Mouse (Mus musculus) left cerebral cortex, adult 8-10 months (tissue): ENCODE measurements around the gene Abhd17a. TPM values are rescaled to one million over a fixed set of nuclear protein-coding genes. Genes with fewer than 3 reads are reported as not detected.

Experiments used
- DNase-seq, 2 experiments: peaks; one replicate each; pipeline ENCODE4 v3.0.0; 2022; ENCODE audit warnings: low spot score in 2 of 2
- total RNA-seq, 4 experiments: library from RNA; stranded (reverse); gene quantifications; 2 replicates each; pipeline ENCODE4 v1.2.4; 2022

Gene Abhd17a
- total RNA-seq, 4 experiments from 2014 or later, result 157 to 168 (median 166) TPM

DNA sequence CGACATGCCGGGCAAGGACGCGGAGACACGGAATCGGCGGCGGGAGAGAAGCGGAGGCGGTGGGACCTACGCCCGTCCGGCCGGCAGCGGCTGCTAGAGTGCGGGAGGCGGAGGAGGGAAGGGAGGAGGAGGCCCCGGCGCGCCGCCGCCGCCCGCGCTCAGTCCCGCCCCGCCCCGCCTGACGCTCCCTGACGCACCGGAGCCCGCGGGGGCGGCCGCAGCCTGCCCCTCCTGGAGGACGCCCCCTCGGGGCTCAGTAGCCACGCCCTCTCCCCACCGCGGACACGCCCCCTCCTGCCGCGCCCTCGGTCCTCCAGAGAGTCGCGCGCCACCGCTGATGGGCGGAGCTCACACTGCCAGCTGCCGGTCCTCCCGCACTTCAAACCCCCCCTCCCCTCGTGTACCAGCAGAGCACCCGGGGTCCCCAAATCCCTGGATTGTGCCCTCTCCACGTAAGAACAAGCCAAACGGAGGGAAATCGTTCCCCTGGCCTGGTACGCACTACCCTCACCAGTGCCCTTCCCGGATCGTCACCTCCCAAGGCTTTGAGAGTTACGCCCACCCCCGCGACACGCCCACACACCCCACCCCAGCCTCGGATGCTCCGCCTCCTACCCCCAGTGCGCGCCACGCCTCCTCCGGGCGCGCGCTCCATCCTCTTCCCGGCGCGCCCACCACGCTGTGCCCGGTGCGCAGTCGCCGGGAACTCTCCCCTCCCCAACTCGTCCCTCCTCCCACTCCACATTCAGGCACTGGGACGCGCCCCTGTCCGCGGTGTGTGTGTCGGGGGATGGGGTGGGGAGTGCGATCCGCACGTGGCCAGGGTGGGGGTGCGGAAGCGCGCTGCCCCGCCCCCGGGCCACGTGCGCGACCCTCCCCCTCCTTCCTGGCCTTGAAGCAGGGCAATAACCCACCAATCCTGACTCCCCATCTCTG lies 12.7 kb downstream of the Abhd17a start, which contains the start of gene Klf16:
TSS of gene Klf16 (minus strand) at position 127 of the 936 bp plus-strand sequence.
- peak; percentile 92 to 97 for DNase-seq

DNA sequence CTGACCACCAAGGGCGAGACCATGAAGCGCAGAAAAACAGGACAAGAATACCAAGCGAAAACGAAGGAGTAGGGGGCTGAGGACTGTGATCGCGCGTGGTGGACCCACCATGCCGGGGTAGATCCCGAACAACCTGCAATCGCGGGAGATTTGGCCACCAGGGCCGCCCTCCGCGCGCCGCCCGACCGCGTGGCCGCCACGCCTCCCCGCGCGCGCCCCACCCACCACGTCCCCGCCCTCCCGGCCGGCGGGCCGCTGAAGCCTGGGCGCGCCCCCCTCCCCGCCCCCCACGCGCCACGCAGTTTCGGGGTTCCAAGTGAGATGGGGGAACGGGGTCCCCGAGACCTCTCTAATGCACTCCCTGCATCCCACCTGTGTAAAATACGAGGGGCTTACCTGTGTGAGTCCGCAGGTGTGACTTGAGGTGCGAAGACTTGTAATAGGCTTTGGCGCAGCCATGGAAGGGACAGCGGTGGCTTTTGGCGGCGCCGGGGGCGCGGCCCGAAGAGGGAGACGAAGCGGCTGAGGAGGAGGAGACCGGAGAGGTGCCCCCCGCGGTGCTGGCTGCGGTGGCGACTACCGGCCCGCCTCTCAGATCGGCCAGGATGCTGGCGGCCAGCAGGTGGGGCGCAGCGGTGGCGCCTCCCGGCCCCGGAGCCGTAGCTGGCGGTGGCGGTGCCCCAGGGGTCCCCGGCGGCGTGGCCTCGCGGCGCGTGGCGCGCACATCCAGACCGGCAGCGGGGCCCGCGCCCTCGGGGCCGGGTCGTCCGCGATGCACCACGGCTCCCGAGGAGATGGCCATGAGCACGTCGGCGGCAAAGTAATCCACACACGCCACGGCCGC lies 13.6 kb downstream of the Abhd17a start:
- no peak for DNase-seq

DNA sequence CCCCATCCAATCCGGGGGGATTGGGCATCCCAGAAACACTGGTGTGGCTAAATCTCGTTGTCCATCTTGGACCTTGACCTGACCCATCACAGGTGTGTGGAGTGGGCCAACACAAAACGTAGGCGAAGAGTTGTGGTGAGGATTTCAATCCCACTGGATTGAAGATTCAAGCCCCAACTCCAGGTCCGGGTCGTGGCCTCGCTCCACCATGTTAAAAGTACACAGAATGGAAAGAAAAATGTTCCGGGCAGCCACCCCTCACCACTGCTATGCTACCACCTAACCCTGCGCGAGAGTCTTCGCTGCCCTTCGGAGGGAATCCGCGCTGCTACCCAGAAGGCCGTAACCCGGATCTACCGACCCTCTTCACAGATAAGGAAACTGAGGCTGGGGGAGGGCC lies 14.2 kb downstream of the Abhd17a start:
- DNase-seq, result no peak

DNA sequence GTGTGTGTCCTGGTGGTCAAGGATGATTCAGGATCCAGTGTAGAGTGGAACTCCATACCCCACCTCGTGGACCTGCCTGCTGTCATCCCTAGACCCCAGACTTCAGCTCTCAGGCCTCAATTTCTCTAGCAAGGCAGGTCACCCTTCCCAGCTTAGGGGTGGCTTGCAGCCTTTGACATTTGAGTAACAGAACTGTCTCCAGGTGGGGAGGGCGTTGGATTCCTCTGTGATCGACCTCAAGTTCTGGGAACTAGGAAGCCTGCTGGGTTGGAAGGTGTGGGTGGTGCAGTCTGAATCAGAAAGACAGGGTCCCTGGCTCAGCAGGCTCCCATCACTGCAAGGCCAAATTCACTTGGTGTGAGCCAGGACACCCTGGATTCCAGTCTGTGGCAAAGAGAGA lies 15.2 kb downstream of the Abhd17a start:
- no peak for DNase-seq

DNA sequence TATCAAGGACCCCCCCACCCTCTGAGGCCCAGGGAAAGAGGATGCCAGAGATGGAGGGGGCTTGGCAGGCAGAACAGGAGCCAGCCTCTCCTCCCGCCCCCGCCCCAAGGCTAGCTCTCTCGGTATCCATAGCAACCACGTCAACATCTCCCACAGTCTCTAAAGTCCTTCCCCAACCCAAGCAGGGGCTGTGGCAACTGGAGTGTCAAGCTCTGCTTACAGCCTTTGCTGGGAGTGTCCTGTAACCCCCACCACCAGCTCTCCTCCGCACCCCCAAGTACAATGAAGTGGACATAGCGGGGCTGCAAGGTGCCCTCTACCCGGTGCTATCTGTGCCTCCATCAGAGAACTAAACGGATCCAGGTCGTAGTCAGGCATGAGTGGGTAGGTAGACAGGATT lies 16.2 kb downstream of the Abhd17a start:
- DNase-seq, result no peak

DNA sequence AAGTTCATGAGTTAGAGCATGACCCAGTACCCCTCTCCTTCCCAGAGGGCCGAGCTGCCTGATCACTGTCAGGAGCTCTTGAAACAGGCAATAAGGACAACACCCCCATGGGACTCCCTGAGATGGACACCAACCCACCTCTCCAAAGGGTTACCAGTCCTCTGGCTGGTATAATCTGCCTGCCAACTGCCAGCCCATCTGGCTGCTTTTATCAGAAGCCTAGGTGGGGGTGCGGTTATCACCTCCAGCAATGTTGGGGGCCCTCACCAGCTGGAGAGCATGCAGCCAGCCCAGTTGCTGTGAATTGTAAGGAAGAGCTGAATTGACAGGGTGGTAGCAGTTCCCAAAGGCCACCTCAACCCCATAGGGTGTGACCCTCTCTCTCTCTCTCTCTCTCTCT lies 17.7 kb downstream of the Abhd17a start:
- no peak for DNase-seq

DNA sequence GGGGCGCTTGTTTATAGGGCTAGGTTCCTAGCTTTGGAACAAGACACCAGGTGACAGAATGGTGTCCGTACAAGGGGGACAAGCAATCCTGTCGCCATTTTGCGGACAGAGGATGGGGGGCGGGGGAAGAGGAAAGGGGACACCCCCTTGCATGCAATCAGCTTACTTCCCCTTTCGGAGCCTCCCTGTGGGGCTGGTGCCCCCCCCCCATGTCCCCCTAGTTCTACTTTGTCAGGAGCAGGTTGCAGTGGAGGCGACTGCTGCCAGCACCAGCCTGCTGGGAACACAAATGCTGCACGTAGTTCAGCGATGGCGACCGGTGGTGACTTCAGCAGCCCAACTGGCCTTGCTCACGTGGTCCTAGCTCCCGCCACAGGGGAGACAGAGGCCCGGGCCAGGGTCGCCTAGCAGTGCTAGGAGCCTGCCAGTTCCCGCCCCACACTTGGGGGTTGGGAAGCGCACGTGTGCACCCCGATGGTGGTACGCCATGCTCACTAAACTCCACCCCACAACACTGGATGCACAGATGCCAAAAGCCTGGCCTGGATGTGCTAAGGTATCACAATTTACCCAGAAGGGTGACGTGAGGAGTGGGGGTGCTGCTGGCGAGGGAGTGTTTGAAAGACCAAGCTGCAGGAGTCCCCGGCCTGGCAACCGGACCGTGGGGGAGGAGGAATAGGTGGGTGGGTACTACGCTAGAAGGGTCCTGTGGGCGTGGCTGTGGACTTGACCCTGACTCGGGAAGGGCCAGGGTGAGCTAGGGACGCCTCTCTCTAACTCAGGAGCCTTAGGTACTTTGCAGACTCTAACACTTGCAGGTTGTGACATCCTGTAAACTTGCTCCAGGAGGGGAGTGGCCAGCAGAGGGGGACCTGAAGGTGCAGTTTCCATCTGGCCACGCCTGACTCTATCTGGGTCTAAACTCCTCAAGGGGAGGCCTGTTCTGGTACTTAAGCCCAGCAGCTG lies 19.0 kb downstream of the Abhd17a start:
- DNase-seq, result peak in 1 of 2 experiments; percentile 58

DNA sequence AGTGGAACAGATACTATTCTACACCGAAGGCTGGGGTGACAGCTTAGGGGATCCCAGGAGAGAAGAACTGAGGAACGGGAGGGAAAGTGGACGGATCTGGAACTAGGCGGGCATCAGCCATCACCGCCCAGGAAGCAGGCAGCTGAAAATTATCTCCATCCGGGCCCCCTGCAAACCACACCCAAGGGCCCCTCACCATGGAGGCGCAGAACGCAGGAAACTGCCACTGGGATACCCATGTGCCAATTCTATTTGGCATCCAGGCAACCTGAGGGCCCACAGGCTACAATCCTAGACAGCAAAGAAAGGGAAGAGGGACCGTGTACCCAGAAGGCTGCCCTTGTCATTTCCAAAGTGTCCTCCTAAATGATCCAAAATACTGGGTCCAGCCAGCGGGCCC lies 19.7 kb downstream of the Abhd17a start:
- DNase-seq, result no peak

DNA sequence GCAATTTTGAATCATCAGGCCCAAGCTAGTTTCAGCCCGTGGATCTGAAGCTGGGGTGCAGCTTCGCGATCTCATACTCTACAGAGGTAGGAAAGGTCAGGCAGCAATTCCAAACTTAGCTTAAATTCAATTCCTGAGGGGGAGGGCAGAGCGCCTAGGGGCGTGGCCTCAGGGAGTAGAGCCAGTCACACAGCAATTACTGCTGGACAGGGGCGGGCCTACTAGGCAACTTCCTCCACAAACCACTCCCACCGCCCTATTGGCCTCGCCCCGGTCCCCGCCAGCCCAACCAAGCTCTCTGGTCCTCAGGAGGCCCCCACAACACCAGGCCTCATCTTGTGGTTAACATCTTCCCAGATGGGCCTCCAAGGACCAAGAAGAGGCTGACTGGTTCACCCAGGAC lies 20.5 kb downstream of the Abhd17a start:
- DNase-seq, result no peak

DNA sequence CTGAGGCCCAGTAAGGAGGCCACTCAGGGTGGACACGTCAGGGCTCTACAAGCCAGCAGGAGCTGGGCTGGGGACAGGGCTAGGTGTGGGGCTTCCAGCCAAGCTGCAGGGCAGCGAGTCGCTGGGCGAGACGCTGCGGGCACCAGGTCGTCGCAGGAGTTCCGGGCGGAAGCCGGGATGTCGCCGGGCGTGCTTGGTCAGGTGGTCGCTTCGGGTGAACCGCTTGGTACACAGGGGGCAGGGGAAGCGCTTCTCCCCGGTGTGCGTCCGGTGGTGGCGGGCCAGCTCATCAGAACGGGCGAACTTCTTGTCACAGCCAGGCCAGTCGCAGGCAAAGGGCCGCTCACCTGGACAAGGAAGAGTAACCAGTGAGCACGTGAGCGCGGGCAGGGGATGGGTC lies 21.3 kb downstream of the Abhd17a start:
- DNase-seq, result no peak

DNA sequence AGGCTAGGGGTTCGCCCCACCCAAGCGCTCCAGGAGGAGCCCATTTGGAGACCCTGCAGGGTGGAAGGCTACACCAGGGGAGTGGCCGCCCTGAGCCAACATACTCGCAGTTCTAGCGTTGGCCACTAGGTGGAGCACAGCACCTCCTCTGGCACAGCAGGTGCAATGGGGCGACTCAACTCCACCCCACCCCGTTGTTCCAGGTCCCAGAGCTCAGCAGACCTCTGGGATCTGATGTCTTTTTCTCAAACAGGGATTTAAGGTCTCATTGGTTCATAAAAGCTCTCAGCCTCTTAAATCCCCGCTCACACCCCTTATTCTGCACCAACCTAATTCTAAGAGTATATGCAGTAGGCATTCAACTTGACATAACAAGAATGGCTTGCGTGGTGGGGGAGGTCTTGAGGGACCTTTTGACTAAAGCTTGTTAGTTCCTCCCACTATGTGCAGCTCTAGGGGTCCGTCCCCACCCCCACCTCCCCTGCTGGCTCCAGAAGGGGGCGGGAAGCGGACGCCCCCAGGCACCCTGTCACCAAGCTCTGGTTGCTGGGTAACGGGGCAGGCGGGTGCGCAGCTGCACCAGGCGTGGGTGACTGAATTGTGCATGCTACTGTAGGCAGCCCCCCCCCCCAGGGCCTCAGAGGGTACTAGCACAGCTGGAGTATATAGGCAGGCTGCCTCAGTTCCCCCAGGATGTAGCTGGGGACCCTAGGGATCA lies 23.6 kb downstream of the Abhd17a start:
- peak; percentile 85 to 91 for DNase-seq

DNA sequence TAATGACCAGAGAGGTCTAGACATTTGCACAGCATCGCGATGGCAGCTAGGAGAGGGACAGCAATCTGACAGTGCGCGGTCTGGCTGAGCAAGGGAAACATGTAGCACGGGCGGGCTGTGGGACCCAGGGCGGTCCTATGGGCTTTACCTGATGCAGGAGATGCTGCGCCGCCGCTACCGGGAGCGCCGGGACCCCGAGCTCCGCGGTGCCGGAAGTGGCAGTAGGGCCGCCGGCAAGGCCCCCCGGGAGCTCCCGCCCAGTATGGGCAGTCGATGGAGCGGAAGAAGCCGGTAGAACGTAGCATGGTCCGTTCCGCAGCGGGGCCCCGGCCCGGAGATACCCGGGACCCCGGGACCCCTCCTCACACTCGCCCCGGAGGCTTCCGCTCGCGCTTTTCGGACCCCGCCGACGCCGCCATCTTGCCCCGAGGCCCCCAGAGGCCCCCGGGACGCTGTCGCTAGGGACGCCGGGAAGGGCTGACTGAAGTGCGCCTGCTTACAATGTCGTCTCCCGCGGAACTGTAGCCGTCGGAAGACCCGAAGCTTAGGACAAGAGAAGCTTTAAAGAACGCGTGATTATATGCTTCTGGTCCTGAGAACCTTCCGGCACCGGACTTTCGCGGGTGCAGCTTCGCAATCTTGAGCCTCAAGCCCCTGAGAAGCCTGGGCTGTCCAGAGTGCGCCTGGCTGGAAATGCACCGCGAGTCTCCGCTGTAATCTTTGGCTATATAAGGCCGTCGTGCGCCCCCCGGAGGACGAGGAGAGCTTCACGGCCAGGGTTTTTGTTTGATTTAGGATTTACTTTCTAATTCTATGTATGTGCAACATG lies 28.8 kb downstream of the Abhd17a start, which contains the start of gene Rexo1:
TSS of gene Rexo1 (minus strand) at position 445 of the 829 bp plus-strand sequence.
- DNase-seq, result peak; percentile 89 to 92

DNA sequence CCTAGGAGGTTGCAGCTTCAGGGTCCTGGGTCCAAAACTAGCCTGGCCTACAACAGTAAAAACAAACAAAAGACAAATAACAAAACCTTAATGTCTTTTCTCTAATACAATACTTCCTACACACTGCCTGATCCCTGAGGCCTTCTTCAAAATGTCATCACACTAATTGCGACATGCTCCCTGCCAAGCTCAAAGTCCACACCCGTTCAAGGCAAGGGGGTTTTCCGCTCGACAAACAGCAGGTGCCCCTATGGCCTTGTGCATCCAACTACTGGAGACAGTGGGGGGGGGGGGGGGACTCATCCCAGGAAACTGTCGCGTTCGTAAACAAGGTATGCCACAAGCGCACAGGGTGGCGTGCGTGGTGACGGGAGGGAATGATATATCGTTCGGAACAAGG lies 29.5 kb downstream of the Abhd17a start:
- DNase-seq, result no peak

DNA sequence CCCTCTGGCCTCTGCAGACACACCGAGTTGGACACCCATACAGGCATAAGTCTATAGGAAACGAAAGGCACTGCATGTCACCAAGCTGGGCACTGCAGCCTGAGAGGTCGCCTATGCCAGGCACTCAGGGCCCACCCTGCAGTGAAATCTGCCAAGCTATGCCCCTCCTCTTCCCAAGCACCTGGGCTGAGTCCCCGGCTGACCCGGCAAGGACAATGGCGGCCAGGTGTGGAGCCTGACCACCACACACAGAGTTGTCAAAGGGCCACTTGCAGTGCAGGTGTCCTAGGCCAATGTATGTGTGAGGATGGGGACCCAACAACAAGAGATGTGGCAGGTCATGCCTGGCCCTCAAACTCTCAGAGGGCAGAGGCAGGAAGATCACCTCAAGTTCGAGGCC lies 30.7 kb downstream of the Abhd17a start:
- no peak for DNase-seq

DNA sequence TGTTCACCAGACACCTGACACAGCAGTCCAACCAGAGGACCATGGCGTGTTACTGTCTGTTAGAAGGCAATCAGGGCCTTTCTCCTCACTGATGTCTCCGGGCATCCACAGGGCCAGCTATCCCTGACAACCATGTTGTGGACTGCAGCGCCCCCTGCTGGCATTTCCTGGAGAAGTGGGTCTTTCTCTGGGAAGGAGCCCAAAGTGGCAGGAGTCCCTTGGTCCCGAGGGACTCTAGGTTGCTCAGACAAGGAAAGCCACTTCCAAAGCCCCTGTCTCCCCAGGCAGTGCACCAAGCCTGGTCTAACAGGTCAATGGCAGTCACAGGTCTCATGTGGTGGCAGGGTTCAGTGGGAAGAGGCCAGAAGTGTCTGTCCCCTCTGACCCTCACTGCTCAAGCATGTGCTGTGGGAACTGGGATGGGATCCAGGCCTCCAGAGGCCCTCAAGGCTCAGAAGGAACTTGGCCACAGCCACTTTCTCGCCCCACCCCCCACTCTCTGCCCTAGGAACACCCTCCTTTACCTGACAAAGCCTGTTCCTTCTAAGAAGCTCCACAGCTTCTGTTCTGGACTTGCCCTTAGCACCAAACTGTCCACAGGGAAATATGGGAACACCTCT lies 32.7 kb downstream of the Abhd17a start:
- peak in 1 of 2 experiments; percentile 79 for DNase-seq

DNA sequence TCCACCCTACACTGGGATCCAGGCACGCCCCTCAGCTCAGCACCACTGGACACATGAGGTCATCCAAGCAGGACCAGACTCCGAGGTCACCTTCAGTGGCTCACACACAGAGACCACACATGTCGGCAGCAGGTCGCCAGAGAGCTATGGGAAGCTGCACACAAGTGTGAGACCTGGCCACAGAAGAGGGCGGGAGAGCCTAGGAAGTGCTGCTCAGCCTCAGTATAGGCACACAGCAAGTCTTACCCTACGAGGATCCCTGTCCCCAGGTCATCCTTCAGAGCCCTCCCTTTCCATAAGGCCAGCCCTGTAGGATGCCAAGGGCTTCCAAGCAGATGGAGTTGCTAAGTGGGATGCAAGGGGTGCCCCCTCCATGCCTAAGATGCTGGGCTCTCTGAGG lies 36.1 kb downstream of the Abhd17a start:
- DNase-seq, result no peak

DNA sequence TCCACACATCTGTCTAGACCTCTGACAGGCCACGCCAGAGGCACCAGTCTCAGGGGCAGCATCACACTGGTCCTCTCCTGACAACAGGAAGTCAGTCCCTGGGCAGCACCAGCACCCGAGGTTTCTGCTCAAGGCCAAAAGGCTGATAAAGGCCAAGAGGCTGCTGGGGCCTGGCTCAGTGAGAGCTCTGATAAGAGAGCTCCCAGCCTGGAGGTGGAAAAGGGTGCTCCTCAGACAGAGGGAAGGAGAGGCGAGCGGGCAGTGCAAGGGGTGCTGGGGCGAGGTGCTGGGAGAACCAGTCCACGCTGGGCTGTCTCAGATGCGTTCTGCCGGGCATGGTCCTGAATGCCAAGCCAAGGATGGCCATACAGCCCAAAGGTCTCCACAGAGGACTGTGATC lies 36.6 kb downstream of the Abhd17a start:
- no peak for DNase-seq

DNA sequence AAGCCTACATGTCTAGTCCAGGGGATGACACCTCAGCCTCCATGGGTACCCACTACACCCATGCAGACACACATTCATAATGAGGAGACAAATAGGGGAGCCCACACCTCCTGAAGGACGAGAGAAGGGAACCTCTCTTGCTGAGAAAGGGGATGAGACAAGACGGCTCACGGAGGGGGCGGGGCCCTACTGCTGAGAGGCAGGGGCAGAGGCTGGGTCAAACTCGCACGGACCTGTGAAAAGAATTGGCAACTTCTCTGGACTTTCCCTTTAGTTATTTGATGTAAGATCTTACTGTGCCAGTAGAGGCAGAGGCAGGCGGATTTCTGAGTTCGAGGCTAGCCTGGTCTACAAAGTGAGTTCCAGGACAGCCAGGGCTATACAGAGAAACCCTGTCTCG lies 37.8 kb downstream of the Abhd17a start:
- DNase-seq, result no peak

DNA sequence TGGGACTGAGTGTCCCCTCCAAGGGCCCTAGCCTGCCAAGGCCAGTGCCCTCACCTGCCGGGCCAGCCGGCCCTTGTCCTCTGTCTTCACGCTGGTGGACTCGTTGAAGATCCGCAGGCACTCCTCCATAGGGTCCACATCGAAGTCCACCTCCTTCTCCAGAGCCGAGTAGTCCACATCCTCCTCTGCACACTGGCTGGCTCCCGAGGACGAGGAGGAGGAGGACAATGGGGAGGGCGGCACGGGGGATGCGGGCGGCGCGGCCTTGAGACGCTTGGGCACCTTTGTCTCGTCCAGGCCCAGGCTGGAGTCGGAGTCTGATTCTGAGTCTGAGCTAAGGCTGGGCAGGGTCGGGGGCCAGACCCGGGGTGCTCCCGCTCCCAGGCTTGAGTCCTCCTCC lies 40.9 kb downstream of the Abhd17a start:
- DNase-seq, result no peak
